Mouse (Mus musculus): ENCODE measurements around the gene Rpusd3.

- TF ChIP-seq TAL1 (IDR thresholded peaks at IDR 0.05; ENCODE audit: low read length) (no peak), GATA1 (IDR thresholded peaks at IDR 0.05; ENCODE audit: low read length) (no peak)
Observed at GRCm38 (mm10) chr6:113392387-113393071, 26.6 kb downstream of the Rpusd3 start.
